Mouse (Mus musculus): ENCODE results near the gene Wipf1. TPM values are rescaled to one million over a fixed set of nuclear protein-coding genes. Genes with fewer than 3 reads are reported as not detected.

Wipf1 gene
- polyA plus RNA-seq, 1 experiment: 7.8 TPM

GRCm38 (mm10) chr2:73491442-73492241 lies 37.9 kb downstream of the Wipf1 start:
- no peaks in the 10 kb centered on the region for H3K4me1 ChIP-seq (ENCODE audit: control insufficient read depth, insufficient read depth, low read length)
- TF ChIP-seq EP300 (IDR thresholded peaks at IDR 0.05; ENCODE audit: insufficient read depth, low read depth, low read length) (no peak), CTCF (IDR thresholded peaks at IDR 0.05; ENCODE audit: low read depth, low read length) (peak; percentile 73), POLR2A (IDR thresholded peaks at IDR 0.05; ENCODE audit: insufficient read depth, low read length) (no peak)
- H3K27ac ChIP-seq (ENCODE audit: insufficient read depth, low read length): no peak overlapping the region
- H3K27me3 ChIP-seq (ENCODE audit: control insufficient read depth, insufficient read depth, low read length, poor library complexity, severe bottlenecking): no peaks in the 10 kb centered on the region
- no peaks in the 10 kb centered on the region for H3K36me3 ChIP-seq (ENCODE audit: control insufficient read depth, insufficient read depth, low read length, poor library complexity, severe bottlenecking)
- H3K9ac ChIP-seq (ENCODE audit: low read depth, poor library complexity, severe bottlenecking): no peak overlapping the region
- H3K9me3 ChIP-seq (replicated peaks; ENCODE audit: control insufficient read depth, insufficient read depth, low read length, poor library complexity, severe bottlenecking): no peaks in the 10 kb centered on the region
- no peak overlapping the region for H3K4me3 ChIP-seq (ENCODE audit: low read depth, low read length)

- Histone ChIP-seq H3K9me3 (replicated peaks; ENCODE audit: control insufficient read depth, insufficient read depth, low read length, poor library complexity, severe bottlenecking) (no peaks in the 10 kb centered on the region), H3K4me3 (ENCODE audit: low read depth, low read length) (no peak overlapping the region), H3K9ac (ENCODE audit: low read depth, poor library complexity, severe bottlenecking) (no peak overlapping the region), H3K4me1 (ENCODE audit: control insufficient read depth, insufficient read depth, low read length) (peaks cover 2% of the 10 kb centered on the region), H3K27me3 (ENCODE audit: control insufficient read depth, insufficient read depth, low read length, poor library complexity, severe bottlenecking) (no peaks in the 10 kb centered on the region), H3K27ac (ENCODE audit: insufficient read depth, low read length) (no peak overlapping the region), H3K36me3 (ENCODE audit: control insufficient read depth, insufficient read depth, low read length, poor library complexity, severe bottlenecking) (no peaks in the 10 kb centered on the region)
- TF ChIP-seq POLR2A (IDR thresholded peaks at IDR 0.05; ENCODE audit: insufficient read depth, low read length): no peak
- TF ChIP-seq EP300 (IDR thresholded peaks at IDR 0.05; ENCODE audit: insufficient read depth, low read depth, low read length): no peak
- TF ChIP-seq CTCF (IDR thresholded peaks at IDR 0.05; ENCODE audit: low read depth, low read length): no peak
Measured at GRCm38 (mm10) chr2:73490466-73490865, 39.1 kb downstream of the Wipf1 start.

- Histone ChIP-seq H3K4me3 (ENCODE audit: low read depth, low read length) (no peak overlapping the region), H3K36me3 (ENCODE audit: control insufficient read depth, insufficient read depth, low read length, poor library complexity, severe bottlenecking) (no peaks in the 10 kb centered on the region), H3K9me3 (replicated peaks; ENCODE audit: control insufficient read depth, insufficient read depth, low read length, poor library complexity, severe bottlenecking) (no peaks in the 10 kb centered on the region), H3K27ac (ENCODE audit: insufficient read depth, low read length) (no peak overlapping the region), H3K9ac (ENCODE audit: low read depth, poor library complexity, severe bottlenecking) (no peak overlapping the region), H3K4me1 (ENCODE audit: control insufficient read depth, insufficient read depth, low read length) (peaks cover 3% of the 10 kb centered on the region), H3K27me3 (ENCODE audit: control insufficient read depth, insufficient read depth, low read length, poor library complexity, severe bottlenecking) (no peaks in the 10 kb centered on the region)
- TF ChIP-seq CTCF (IDR thresholded peaks at IDR 0.05; ENCODE audit: low read depth, low read length) (no peak), EP300 (IDR thresholded peaks at IDR 0.05; ENCODE audit: insufficient read depth, low read depth, low read length) (no peak), POLR2A (IDR thresholded peaks at IDR 0.05; ENCODE audit: insufficient read depth, low read length) (no peak)
Measured at GRCm38 (mm10) chr2:73486120-73486601, 43.4 kb downstream of the Wipf1 start.

DNA sequence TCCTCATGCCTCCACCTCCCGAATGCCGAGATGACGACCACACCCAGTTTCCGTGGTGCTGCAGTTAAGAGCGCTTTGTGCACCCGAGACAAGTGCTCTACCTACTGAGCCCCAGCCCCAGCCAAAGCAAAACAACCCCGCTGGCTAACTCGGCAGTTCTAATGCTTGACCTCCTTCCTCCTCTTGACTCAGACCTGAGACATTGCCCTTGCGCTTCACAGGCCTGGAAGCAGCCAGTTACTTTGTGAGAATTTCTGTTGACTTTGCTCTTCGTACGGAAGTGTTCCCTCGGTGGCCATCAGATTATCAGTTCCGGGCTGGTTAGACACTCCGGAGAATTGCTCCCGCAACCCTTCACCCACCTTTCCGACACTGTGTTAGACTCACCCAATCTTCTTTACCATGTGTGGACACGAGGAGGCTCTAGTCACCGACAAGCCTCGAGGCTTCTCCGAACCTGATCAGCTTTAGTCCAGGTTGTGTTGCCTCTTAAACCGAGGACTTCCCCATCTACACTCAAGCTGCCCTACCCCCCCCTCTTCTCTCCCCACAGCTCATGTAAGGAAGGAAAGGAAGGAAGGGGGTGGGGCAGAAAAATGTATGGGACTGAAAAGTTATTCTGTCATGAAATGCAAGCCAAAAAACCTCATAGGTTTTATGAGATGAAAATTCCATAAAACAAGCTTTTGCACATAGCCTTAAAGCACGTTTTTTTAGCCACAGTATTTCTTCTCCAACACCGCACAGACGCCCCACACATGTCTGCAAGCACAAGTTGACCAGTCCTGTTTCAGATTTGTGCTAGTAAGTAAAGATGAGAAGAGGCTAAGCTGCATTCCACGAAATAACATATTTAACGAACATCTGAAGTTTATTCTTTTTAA lies 44.1 kb downstream of the Wipf1 start:
- Histone ChIP-seq H3K9ac (ENCODE audit: low read depth, poor library complexity, severe bottlenecking) (peak overlapping the region; percentile 24; the same call in 1 of the 2 replicates), H3K4me3 (ENCODE audit: low read depth, low read length) (peak overlapping the region; percentile 41), H3K4me1 (ENCODE audit: control insufficient read depth, insufficient read depth, low read length) (peaks cover 3% of the 10 kb centered on the region), H3K27me3 (ENCODE audit: control insufficient read depth, insufficient read depth, low read length, poor library complexity, severe bottlenecking) (no peaks in the 10 kb centered on the region), H3K27ac (ENCODE audit: insufficient read depth, low read length) (peak overlapping the region; percentile 68), H3K9me3 (replicated peaks; ENCODE audit: control insufficient read depth, insufficient read depth, low read length, poor library complexity, severe bottlenecking) (no peaks in the 10 kb centered on the region), H3K36me3 (ENCODE audit: control insufficient read depth, insufficient read depth, low read length, poor library complexity, severe bottlenecking) (no peaks in the 10 kb centered on the region)
- TF ChIP-seq POLR2A (IDR thresholded peaks at IDR 0.05; ENCODE audit: insufficient read depth, low read length): no peak
- TF ChIP-seq EP300 (IDR thresholded peaks at IDR 0.05; ENCODE audit: insufficient read depth, low read depth, low read length): peak; percentile 76
- TF ChIP-seq CTCF (IDR thresholded peaks at IDR 0.05; ENCODE audit: low read depth, low read length): no peak

GRCm38 (mm10) chr2:73484561-73485235 lies 44.8 kb downstream of the Wipf1 start:
- peak overlapping the region; percentile 43 for H3K27ac ChIP-seq (ENCODE audit: insufficient read depth, low read length)
- peaks cover 3% of the 10 kb centered on the region for H3K4me1 ChIP-seq (ENCODE audit: control insufficient read depth, insufficient read depth, low read length)
- H3K36me3 ChIP-seq (ENCODE audit: control insufficient read depth, insufficient read depth, low read length, poor library complexity, severe bottlenecking): no peaks in the 10 kb centered on the region
- H3K9me3 ChIP-seq (replicated peaks; ENCODE audit: control insufficient read depth, insufficient read depth, low read length, poor library complexity, severe bottlenecking): no peaks in the 10 kb centered on the region
- no peaks in the 10 kb centered on the region for H3K27me3 ChIP-seq (ENCODE audit: control insufficient read depth, insufficient read depth, low read length, poor library complexity, severe bottlenecking)
- peak overlapping the region; percentile 7; the same call in 1 of the 2 replicates for H3K9ac ChIP-seq (ENCODE audit: low read depth, poor library complexity, severe bottlenecking)
- peak overlapping the region; percentile 41; the same call in 1 of the 2 replicates for H3K4me3 ChIP-seq (ENCODE audit: low read depth, low read length)
- TF ChIP-seq EP300 (IDR thresholded peaks at IDR 0.05; ENCODE audit: insufficient read depth, low read depth, low read length) (no peak), CTCF (IDR thresholded peaks at IDR 0.05; ENCODE audit: low read depth, low read length) (no peak), POLR2A (IDR thresholded peaks at IDR 0.05; ENCODE audit: insufficient read depth, low read length) (no peak)
